Mouse (Mus musculus) left cerebral cortex, postnatal 10 days (tissue): ENCODE data around the gene 1700012B09Rik. TPM values are rescaled to one million over a fixed set of nuclear protein-coding genes. Genes with fewer than 3 reads are reported as not detected.

Experiments
- DNase-seq, 2 experiments: peaks; one replicate each; pipeline ENCODE4 v3.0.0; 2021 to 2022; ENCODE audit warnings: low spot score in 2 of 2, mixed read lengths in 1 of 2; ENCODE audit errors: extremely low spot score in 1 of 2
- intact Hi-C: fragments of 180-260 bp; cut with DNase I; formaldehyde crosslinking; loops from one replicate; pipeline ENCODE4 v1.15.1; 2025
- total RNA-seq, 2 experiments: library from RNA; stranded (reverse); gene quantifications; 2 replicates each; pipeline ENCODE4 v1.2.3; 2021

1700012B09Rik gene
- not detected for total RNA-seq

GRCm38 (mm10) chr9:14770803-14771471 is at the start of gene 1700012B09Rik:
Gene 1700012B09Rik (minus strand): TSS chr9:14771030.
- peak in 1 of 2 experiments; percentile 38 for DNase-seq
- intact Hi-C loops = loop anchor here (5.0 kb wide), 1 partner anchor 441 kb away; no protein-coding TSS in a partner anchor

- intact Hi-C loops = no loop called here
- DNase-seq = no peak
Observed at GRCm38 (mm10) chr9:14810111-14810510, 39.3 kb upstream of the 1700012B09Rik start.

GRCm38 (mm10) chr9:14806786-14807185 is 36.0 kb upstream of the 1700012B09Rik start:
- intact Hi-C loops = no loop called here
- no peak for DNase-seq

- intact Hi-C loops = no loop called here
- no peak for DNase-seq
Observed at GRCm38 (mm10) chr9:14805714-14806113, 34.9 kb upstream of the 1700012B09Rik start.

- DNase-seq = no peak
- intact Hi-C loops = no loop called here
Observed at GRCm38 (mm10) chr9:14787356-14787755, 16.5 kb upstream of the 1700012B09Rik start.

GRCm38 (mm10) chr9:14784039-14785002 is 13.5 kb upstream of the 1700012B09Rik start, which contains the start of the genes Mre11a and Ankrd49:
Gene Mre11a (plus strand): TSS chr9:14784654.
Gene Ankrd49 (minus strand): TSS chr9:14784856.
- peak; percentile 92 to 95 for DNase-seq
- intact Hi-C loops = no loop called here

- intact Hi-C loops = no loop called here
- DNase-seq = no peak
Observed at GRCm38 (mm10) chr9:14778341-14778740, 7.5 kb upstream of the 1700012B09Rik start.

- intact Hi-C loops = loop anchor here (2.0 to 5.0 kb wide), 2 partner anchors 241 to 438 kb away; no protein-coding TSS in a partner anchor
- DNase-seq = no peak
Observed at GRCm38 (mm10) chr9:14773813-14774212, 3.0 kb upstream of the 1700012B09Rik start.

GRCm38 (mm10) chr9:14772074-14772473 is 1.2 kb upstream of the 1700012B09Rik start:
- intact Hi-C loops = loop anchor here (2.0 to 5.0 kb wide), 2 partner anchors 243 to 440 kb away; no protein-coding TSS in a partner anchor
- no peak for DNase-seq

GRCm38 (mm10) chr9:14769811-14770210 is 1.0 kb downstream of the 1700012B09Rik start:
- DNase-seq = no peak
- intact Hi-C loops = loop anchor here (5.0 to 10.0 kb wide), 3 partner anchors 258 to 1535 kb away; no protein-coding TSS in a partner anchor

GRCm38 (mm10) chr9:14764765-14765164 is 6.1 kb downstream of the 1700012B09Rik start:
- DNase-seq = peak in 1 of 2 experiments; percentile 56
- intact Hi-C loops = loop anchor here (5.0 to 10.0 kb wide), 2 partner anchors 252 to 1530 kb away; no protein-coding TSS in a partner anchor

GRCm38 (mm10) chr9:14759261-14759660 is 11.6 kb downstream of the 1700012B09Rik start:
- DNase-seq = no peak
- intact Hi-C loops = no loop called here

GRCm38 (mm10) chr9:14758590-14758989 is 12.2 kb downstream of the 1700012B09Rik start:
- no peak for DNase-seq
- intact Hi-C loops = no loop called here

- DNase-seq = no peak
- intact Hi-C loops = no loop called here
Observed at GRCm38 (mm10) chr9:14754469-14754868, 16.4 kb downstream of the 1700012B09Rik start.

GRCm38 (mm10) chr9:14753947-14754346 is 16.9 kb downstream of the 1700012B09Rik start:
- intact Hi-C loops = no loop called here
- DNase-seq = no peak

GRCm38 (mm10) chr9:14752001-14752522 is 18.8 kb downstream of the 1700012B09Rik start, which contains the start of gene Fut4:
Gene Fut4 (minus strand): TSS chr9:14752393.
- DNase-seq = peak in 1 of 2 experiments; percentile 65
- intact Hi-C loops = no loop called here

- DNase-seq = peak in 1 of 2 experiments; percentile 40
- intact Hi-C loops = no loop called here
Observed at GRCm38 (mm10) chr9:14751503-14752000, 19.3 kb downstream of the 1700012B09Rik start.

GRCm38 (mm10) chr9:14750901-14751502 is 19.8 kb downstream of the 1700012B09Rik start:
- DNase-seq = peak in 1 of 2 experiments; percentile 34
- intact Hi-C loops = no loop called here
